Mouse (Mus musculus) lung, embryonic 16.5 days (tissue): ENCODE data around the gene Cdk5. TPM values are rescaled to one million over a fixed set of nuclear protein-coding genes. Genes with fewer than 3 reads are reported as not detected.
A peak's percentile ranks its signal among the peaks of the same experiment; 100 is the strongest.

ENCODE experiments used
- ATAC-seq: fragments of 200-750 bp; cut with Nextera tagmentation; 2 replicates; pipeline ENCODE4 v1.8.0; 2017; ENCODE audit warnings: low read depth, mild to moderate bottlenecking, moderate library complexity
- H3K27ac ChIP-seq: fragments of 300-500 bp; sonication (generic); 2 replicates; pipeline ENCODE4 v1.5.1; 2014; ENCODE audit warnings: mild to moderate bottlenecking, control low read depth, low read length
- H3K27me3 ChIP-seq: fragments of 300-500 bp; sonication (generic); 2 replicates; pipeline ENCODE4 v1.6.1; 2014; ENCODE audit warnings: low read depth, low read length, mixed read lengths; ENCODE audit not compliant: control insufficient read depth, insufficient read depth
- H3K36me3 ChIP-seq: fragments of 300-500 bp; sonication (generic); 2 replicates; pipeline ENCODE4 v1.6.1; 2014; ENCODE audit warnings: low read length; ENCODE audit not compliant: control insufficient read depth, insufficient read depth
- H3K4me1 ChIP-seq: fragments of 300-500 bp; sonication (generic); replicated peaks from 2 replicates; pipeline ENCODE4 v1.6.1; 2014; ENCODE audit warnings: low read length, mixed read lengths; ENCODE audit not compliant: control insufficient read depth, insufficient read depth
- H3K4me2 ChIP-seq: fragments of 300-500 bp; sonication (generic); 2 replicates; pipeline ENCODE4 v1.6.1; 2014; ENCODE audit warnings: low read depth, low read length, control low read depth
- H3K4me3 ChIP-seq: fragments of 300-500 bp; sonication (generic); 2 replicates; pipeline ENCODE4 v1.5.1; 2014; ENCODE audit warnings: mild to moderate bottlenecking, low read length, control low read depth
- H3K9ac ChIP-seq: fragments of 300-500 bp; sonication (generic); 2 replicates; pipeline ENCODE4 v1.6.1; 2014; ENCODE audit warnings: low read length, control low read depth
- H3K9me3 ChIP-seq: fragments of 300-500 bp; sonication (generic); 2 replicates; pipeline ENCODE4 v1.6.1; 2016; ENCODE audit warnings: low read length; ENCODE audit not compliant: control insufficient read depth
- WGBS: fragments of 180-500 bp; shearing (Covaris S2); extraction: QIAGEN DNeasy Blood & Tissue Kit; methylation state at CpG from one replicate; pipeline ENCODE4 v1.1.7; 2014; 5-methylcytosine and 5-hydroxymethylcytosine counted together
- polyA plus RNA-seq: library from polyadenylated mRNA; unstranded; fragments of >200 nt; fragmentation: Nextera tagmentation; extraction: Ambion mirVana; gene quantifications from 2 replicates; pipeline ENCODE4 v1.2.1, GENCODE M21; 2015

The Cdk5 gene
- polyA plus RNA-seq, 1 experiment from 2014 or later: 43.0 TPM

- Histone ChIP-seq H3K27ac (no peak overlapping the region), H3K9me3 (no peaks in the 10 kb centered on the region), H3K36me3 (peaks cover 26% of the 10 kb centered on the region), H3K4me3 (no peak overlapping the region), H3K4me2 (no peak overlapping the region), H3K4me1 (peaks cover 20% of the 10 kb centered on the region), H3K27me3 (no peaks in the 10 kb centered on the region), H3K9ac (no peak overlapping the region)
- no peak for ATAC-seq
- 81% methylated on average over 9 of the region's 9 CpGs for WGBS
Observed at GRCm38 (mm10) chr5:24442029-24442428, 18.7 kb upstream of the Cdk5 start.

GRCm38 (mm10) chr5:24441187-24441586 lies 17.9 kb upstream of the Cdk5 start:
- Histone ChIP-seq H3K36me3 (peaks cover 33% of the 10 kb centered on the region), H3K9me3 (no peaks in the 10 kb centered on the region), H3K4me2 (no peak overlapping the region), H3K27ac (no peak overlapping the region), H3K9ac (no peak overlapping the region), H3K27me3 (no peaks in the 10 kb centered on the region), H3K4me1 (peaks cover 16% of the 10 kb centered on the region), H3K4me3 (no peak overlapping the region)
- ATAC-seq: no peak
- WGBS: 92% methylated on average over 8 of the region's 8 CpGs

GRCm38 (mm10) chr5:24433993-24434392 lies 10.7 kb upstream of the Cdk5 start:
- WGBS: 87% methylated on average over 8 of the region's 8 CpGs
- H3K9ac ChIP-seq: no peak overlapping the region
- H3K27ac ChIP-seq: no peak overlapping the region

GRCm38 (mm10) chr5:24428596-24428995 lies 5.3 kb upstream of the Cdk5 start:
- H3K27ac ChIP-seq: peak overlapping the region; percentile 50
- WGBS: 28% methylated on average over 9 of the region's 9 CpGs

More at GRCm38 (mm10) chr5:24433993-24434392, 10.7 kb upstream of the Cdk5 start:
- ATAC-seq: no peak
- Histone ChIP-seq H3K9me3 (no peaks in the 10 kb centered on the region), H3K4me3 (no peak overlapping the region), H3K27me3 (no peaks in the 10 kb centered on the region), H3K4me2 (no peak overlapping the region), H3K4me1 (no peaks in the 10 kb centered on the region; the same call in 1 of the 2 replicates), H3K36me3 (peaks cover 75% of the 10 kb centered on the region)

DNA sequence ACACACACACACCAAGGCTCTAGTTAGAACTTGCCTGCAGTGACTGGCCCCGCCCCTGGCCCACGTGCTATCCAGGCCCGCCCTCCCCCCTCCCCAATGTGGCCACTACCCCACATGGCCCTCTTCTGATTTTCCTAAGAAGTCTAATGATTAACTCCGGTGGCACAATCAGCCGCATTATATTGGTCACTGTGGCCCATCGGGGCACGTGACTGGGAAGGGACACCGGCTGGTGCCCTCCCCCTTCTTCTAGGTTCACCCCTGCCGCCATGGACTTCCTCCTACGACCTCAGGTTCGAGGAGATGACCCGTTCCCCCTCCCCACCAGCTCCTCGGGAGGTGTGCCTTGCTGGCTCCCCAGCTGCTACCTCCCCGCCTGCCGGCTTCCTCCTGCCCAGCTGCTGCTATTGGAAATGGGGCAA lies 4.7 kb upstream of the Cdk5 start:
- H3K4me1 ChIP-seq: peaks cover 25% of the 10 kb centered on the region
- H3K36me3 ChIP-seq: peaks cover 31% of the 10 kb centered on the region
- peak overlapping the region; percentile 32 for H3K4me3 ChIP-seq
- 16% methylated on average over 15 of the region's 15 CpGs for WGBS
- H3K4me2 ChIP-seq: peak overlapping the region; percentile 84
- H3K9me3 ChIP-seq: no peaks in the 10 kb centered on the region
- H3K27ac ChIP-seq: peak overlapping the region; percentile 50; the same call in 1 of the 2 replicates
- ATAC-seq: 0 out of 2 replicates have a peak, but pooled peaks have one; percentile 0
- peak overlapping the region; percentile 34; the same call in 1 of the 2 replicates for H3K9ac ChIP-seq
- H3K27me3 ChIP-seq: no peaks in the 10 kb centered on the region

More at GRCm38 (mm10) chr5:24428596-24428995, 5.3 kb upstream of the Cdk5 start:
- H3K4me3 ChIP-seq: peak overlapping the region; percentile 32
- no peak for ATAC-seq
- H3K9me3 ChIP-seq: no peaks in the 10 kb centered on the region
- peak overlapping the region; percentile 84 for H3K4me2 ChIP-seq
- H3K4me1 ChIP-seq: peaks cover 25% of the 10 kb centered on the region
- H3K9ac ChIP-seq: peak overlapping the region; percentile 34
- peaks cover 36% of the 10 kb centered on the region for H3K36me3 ChIP-seq
- no peaks in the 10 kb centered on the region for H3K27me3 ChIP-seq

DNA sequence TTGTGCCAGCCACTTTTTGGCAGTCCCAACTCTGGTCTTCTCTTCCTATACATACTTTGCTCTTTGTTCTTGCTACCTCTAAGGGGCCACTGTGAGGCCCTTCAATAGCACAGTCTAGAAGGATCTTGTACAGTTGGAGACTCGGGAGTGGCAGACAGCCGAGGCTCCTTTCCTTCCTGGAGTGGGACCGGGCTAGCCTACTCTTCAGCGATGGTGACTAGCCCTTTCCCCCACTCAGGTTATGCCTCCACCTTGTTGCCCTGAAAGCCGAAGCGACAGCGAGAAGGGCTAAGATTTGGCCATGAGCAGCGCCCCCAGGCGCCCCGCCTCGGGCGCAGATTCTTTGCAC lies 3.9 kb upstream of the Cdk5 start:
- H3K4me1 ChIP-seq: peaks cover 30% of the 10 kb centered on the region
- peak overlapping the region; percentile 84 for H3K4me2 ChIP-seq
- peaks cover 24% of the 10 kb centered on the region for H3K36me3 ChIP-seq
- no peak for ATAC-seq
- H3K9ac ChIP-seq: peak overlapping the region; percentile 43
- 33% methylated on average over 12 of the region's 12 CpGs for WGBS
- peak overlapping the region; percentile 58 for H3K27ac ChIP-seq
- no peaks in the 10 kb centered on the region for H3K9me3 ChIP-seq
- H3K4me3 ChIP-seq: peak overlapping the region; percentile 17; the same call in 1 of the 2 replicates
- H3K27me3 ChIP-seq: no peaks in the 10 kb centered on the region

DNA sequence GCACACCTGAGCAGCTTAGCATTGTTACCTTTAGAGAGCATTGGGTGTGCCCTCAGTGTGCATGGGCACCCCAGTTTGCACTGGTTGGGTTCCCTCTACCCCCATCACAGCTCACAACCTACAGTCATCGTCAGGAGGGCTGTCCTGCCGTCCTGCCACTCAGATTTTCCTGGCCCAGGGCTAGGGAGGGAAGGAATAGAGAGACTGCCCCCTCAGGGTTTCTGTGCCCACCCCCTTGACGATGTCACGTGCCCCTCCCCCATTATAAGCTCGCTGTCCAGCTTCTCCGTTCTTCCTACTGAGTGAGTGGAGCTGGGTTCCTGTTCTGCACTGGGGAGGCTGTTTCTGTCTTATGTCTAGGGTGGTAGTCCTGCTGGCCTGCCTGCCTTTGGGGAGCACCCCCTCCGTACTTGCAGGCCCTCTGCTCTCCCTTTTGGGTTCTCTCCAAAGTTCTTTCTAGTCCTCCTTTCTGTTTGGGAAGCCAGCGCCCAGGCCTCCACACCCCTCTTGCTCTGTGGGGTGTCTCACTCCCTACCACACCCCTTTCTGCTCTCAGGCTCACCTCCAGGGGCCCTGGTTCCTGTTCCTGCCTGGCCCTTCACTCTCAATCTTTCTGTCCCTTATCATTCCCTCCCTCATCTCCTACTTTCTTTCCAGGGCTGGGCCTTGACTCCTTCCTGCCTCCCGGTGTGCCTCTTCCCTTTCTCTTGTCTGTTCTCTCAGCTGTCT lies 3.4 kb upstream of the Cdk5 start:
- no peaks in the 10 kb centered on the region for H3K27me3 ChIP-seq
- WGBS: 13% methylated on average over 9 of the region's 9 CpGs
- peak overlapping the region; percentile 58 for H3K27ac ChIP-seq
- H3K9me3 ChIP-seq: no peaks in the 10 kb centered on the region
- peak overlapping the region; percentile 59 for H3K4me3 ChIP-seq
- H3K4me1 ChIP-seq: peaks cover 30% of the 10 kb centered on the region
- ATAC-seq: no peak
- H3K4me2 ChIP-seq: peak overlapping the region; percentile 84
- H3K9ac ChIP-seq: peak overlapping the region; percentile 72
- H3K36me3 ChIP-seq: peaks cover 19% of the 10 kb centered on the region

DNA sequence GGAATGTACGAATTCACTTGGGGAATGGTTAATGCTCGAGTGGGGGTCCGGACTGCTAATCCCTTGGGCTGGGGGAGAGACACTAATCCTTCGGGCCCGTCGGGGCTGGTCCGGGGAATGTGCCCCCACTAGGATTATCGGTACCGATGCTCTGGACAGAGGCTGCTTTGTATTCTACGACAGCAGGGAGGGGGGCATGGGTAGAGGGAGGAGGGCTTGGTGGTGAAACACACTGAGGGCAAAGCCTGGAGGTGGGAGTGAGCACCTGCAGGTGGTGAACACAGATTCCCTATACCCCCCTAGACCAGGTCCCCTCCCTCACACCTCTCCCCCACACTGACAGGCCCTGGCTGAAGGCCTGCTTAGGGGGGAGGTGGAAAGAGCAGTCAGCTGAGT lies 2.7 kb upstream of the Cdk5 start:
- Histone ChIP-seq H3K27ac (peak overlapping the region; percentile 40; the same call in 1 of the 2 replicates), H3K4me1 (peaks cover 30% of the 10 kb centered on the region), H3K4me2 (peak overlapping the region; percentile 84), H3K9me3 (no peaks in the 10 kb centered on the region), H3K9ac (peak overlapping the region; percentile 72), H3K4me3 (peak overlapping the region; percentile 59), H3K27me3 (no peaks in the 10 kb centered on the region), H3K36me3 (peaks cover 12% of the 10 kb centered on the region)
- WGBS: 2% methylated on average over 10 of the region's 10 CpGs
- ATAC-seq: no peak

- under 1% methylated on average over 27 of the region's 30 CpGs for WGBS
- Histone ChIP-seq H3K4me2 (peak overlapping the region; percentile 84), H3K9me3 (no peaks in the 10 kb centered on the region), H3K9ac (peak overlapping the region; percentile 72), H3K27me3 (no peaks in the 10 kb centered on the region), H3K4me1 (peaks cover 30% of the 10 kb centered on the region), H3K27ac (peak overlapping the region; percentile 40), H3K36me3 (peaks cover 11% of the 10 kb centered on the region), H3K4me3 (peak overlapping the region; percentile 59)
- ATAC-seq: peak; percentile 11; the same call in 1 of the 2 replicates
Observed at GRCm38 (mm10) chr5:24425421-24426036, 2.2 kb upstream of the Cdk5 start.
